Mouse (Mus musculus): ENCODE data around the gene Kcnh5. TPM values are rescaled to one million over a fixed set of nuclear protein-coding genes. Genes with fewer than 3 reads are reported as not detected.

Gene Kcnh5
- polyA plus RNA-seq (2015; fragmentation: Nextera tagmentation; extraction: Ambion mirVana): 0.66 and 0.92 TPM in 2 replicates

- Histone ChIP-seq H3K4me1 (peaks cover 22% of the 10 kb centered on the region), H3K9ac (peak within 1 kb of the TSS; percentile 26; the same call in 1 of the 2 replicates), H3K27ac (no peak within 1 kb of the TSS), H3K36me3 (no peaks in the 10 kb centered on the region), H3K4me3 (peak within 1 kb of the TSS; percentile 44), H3K27me3 (peaks cover 63% of the 10 kb centered on the region), H3K4me2 (peak within 1 kb of the TSS; percentile 77), H3K9me3 (no peaks in the 10 kb centered on the region)
- ATAC-seq (ENCODE audit: insufficient number of reproducible peaks, low FRiP score, low TSS enrichment, low read depth): 0 out of 2 replicates have a peak, but pooled peaks have one; percentile 44
- under 1% methylated on average over 47 of the region's 52 CpGs for WGBS
Observed at GRCm38 (mm10) chr12:75176691-75177645, at the start of gene Kcnh5. Gene Kcnh5 (minus strand): TSS chr12:75177332.

DNA sequence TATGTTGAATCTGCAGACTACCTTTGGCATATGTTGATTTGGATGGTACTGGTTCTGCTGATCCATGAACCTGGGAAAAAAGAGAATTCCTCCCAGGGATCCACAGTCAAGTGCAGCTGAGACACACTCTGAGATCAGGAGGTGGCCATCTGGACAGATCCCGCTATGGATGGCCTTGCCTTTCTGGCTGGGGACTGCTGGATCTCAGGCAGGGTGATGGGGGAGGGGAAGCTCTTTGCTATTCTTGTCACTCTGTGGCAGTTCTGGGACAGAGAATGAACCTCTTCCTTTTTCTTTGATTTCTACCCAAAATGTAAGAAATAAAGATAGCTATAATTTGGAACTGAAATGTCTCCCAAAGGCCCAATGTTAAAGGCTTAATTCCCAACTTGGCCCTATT lies 46.8 kb upstream of the Kcnh5 start:
- Histone ChIP-seq H3K9ac (no peak overlapping the region), H3K27me3 (no peaks in the 10 kb centered on the region), H3K27ac (no peak overlapping the region), H3K4me2 (no peak overlapping the region), H3K4me3 (no peak overlapping the region), H3K4me1 (no peaks in the 10 kb centered on the region), H3K9me3 (no peaks in the 10 kb centered on the region), H3K36me3 (no peaks in the 10 kb centered on the region)
- ATAC-seq (ENCODE audit: insufficient number of reproducible peaks, low FRiP score, low TSS enrichment, low read depth): no peak
- WGBS: 69% methylated on average over 1 of the region's 1 CpGs

DNA sequence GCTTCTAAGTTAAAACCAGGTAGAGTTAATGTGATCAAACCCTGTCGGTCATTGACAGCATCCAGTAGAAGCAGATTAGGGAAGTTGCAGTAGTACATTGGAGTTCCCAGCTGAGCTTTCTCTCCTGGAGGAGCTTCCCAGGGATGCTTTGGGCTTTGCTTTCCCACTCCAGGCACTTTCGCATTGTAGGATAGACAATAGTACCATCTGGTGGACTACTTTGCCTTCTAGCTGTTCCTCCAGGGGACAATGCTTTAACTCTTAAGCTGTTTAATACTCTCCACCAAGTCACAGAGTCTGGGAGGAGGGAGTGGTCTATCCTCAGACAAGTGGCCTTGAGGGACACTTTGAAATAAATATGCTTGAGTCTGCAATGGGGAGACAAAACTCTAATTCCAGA lies 12.3 kb upstream of the Kcnh5 start:
- Histone ChIP-seq H3K4me2 (no peak overlapping the region), H3K27ac (no peak overlapping the region), H3K27me3 (no peaks in the 10 kb centered on the region), H3K4me1 (no peaks in the 10 kb centered on the region), H3K9ac (no peak overlapping the region), H3K9me3 (no peaks in the 10 kb centered on the region), H3K4me3 (no peak overlapping the region), H3K36me3 (no peaks in the 10 kb centered on the region)
- ATAC-seq (ENCODE audit: insufficient number of reproducible peaks, low FRiP score, low TSS enrichment, low read depth): no peak
- WGBS: 70% methylated on average over 2 of the region's 2 CpGs

GRCm38 (mm10) chr12:75182646-75183045 lies 5.5 kb upstream of the Kcnh5 start:
- no peak for ATAC-seq (ENCODE audit: insufficient number of reproducible peaks, low FRiP score, low TSS enrichment, low read depth)
- 71% methylated on average over 7 of the region's 7 CpGs for WGBS

DNA sequence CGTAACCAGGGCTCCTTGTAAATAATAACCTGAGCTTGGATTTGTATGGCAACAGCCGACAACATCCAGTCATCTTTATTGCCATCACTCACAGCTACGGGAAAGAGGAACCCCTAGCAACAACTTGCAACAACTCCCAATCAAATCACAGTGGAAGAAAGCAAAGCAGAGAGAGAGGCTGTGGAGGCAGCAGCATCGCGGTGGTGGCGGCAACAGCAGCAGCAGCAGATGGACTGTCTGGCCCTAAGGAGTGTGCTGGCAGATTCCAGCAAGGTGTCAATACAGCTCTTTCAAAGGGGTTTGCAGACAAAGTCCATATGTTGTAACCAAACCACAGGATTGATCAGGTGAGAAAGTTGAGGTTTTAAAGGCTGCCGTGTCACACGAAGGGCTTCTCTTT lies 2.4 kb upstream of the Kcnh5 start:
- 20% methylated on average over 8 of the region's 8 CpGs for WGBS
- Histone ChIP-seq H3K9me3 (no peaks in the 10 kb centered on the region), H3K27ac (no peak overlapping the region), H3K4me1 (peaks cover 22% of the 10 kb centered on the region), H3K9ac (no peak overlapping the region), H3K27me3 (peaks cover 55% of the 10 kb centered on the region), H3K36me3 (no peaks in the 10 kb centered on the region), H3K4me3 (no peak overlapping the region), H3K4me2 (no peak overlapping the region)
- no peak for ATAC-seq (ENCODE audit: insufficient number of reproducible peaks, low FRiP score, low TSS enrichment, low read depth)

More at GRCm38 (mm10) chr12:75182646-75183045, 5.5 kb upstream of the Kcnh5 start:
- no peak overlapping the region for H3K4me2 ChIP-seq
- no peak overlapping the region for H3K27ac ChIP-seq
- no peaks in the 10 kb centered on the region for H3K9me3 ChIP-seq
- peaks cover 27% of the 10 kb centered on the region for H3K27me3 ChIP-seq
- no peaks in the 10 kb centered on the region for H3K36me3 ChIP-seq
- peaks cover 4% of the 10 kb centered on the region for H3K4me1 ChIP-seq
- H3K9ac ChIP-seq: no peak overlapping the region
- no peak overlapping the region for H3K4me3 ChIP-seq

DNA sequence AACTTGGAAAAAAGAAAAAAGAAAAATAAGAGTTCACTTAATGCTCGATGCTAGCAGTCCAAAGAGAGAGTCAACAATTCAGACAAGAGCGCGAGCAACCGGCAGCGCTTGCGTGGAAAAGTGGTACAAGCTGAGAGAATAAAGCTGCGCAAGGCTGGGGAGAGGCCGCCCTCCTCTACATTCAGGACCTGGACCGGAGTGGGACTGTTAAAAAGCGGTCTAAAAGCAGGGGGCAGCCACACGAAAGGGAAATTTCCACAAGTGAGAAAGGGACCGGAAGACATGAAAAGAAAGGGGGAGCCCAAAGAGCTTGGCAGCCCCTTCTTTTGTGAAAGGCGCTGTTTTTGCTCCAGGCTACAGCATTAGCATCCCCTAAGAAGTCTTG lies 506 bp upstream of the Kcnh5 start:
- H3K4me2 ChIP-seq: peak overlapping the region; percentile 77
- no peak overlapping the region for H3K9ac ChIP-seq
- ATAC-seq (ENCODE audit: insufficient number of reproducible peaks, low FRiP score, low TSS enrichment, low read depth): no peak
- H3K4me3 ChIP-seq: peak overlapping the region; percentile 44
- H3K36me3 ChIP-seq: no peaks in the 10 kb centered on the region
- no peak overlapping the region for H3K27ac ChIP-seq
- peaks cover 63% of the 10 kb centered on the region for H3K27me3 ChIP-seq
- no peaks in the 10 kb centered on the region for H3K9me3 ChIP-seq
- 2% methylated on average over 13 of the region's 13 CpGs for WGBS
- H3K4me1 ChIP-seq: peaks cover 22% of the 10 kb centered on the region

DNA sequence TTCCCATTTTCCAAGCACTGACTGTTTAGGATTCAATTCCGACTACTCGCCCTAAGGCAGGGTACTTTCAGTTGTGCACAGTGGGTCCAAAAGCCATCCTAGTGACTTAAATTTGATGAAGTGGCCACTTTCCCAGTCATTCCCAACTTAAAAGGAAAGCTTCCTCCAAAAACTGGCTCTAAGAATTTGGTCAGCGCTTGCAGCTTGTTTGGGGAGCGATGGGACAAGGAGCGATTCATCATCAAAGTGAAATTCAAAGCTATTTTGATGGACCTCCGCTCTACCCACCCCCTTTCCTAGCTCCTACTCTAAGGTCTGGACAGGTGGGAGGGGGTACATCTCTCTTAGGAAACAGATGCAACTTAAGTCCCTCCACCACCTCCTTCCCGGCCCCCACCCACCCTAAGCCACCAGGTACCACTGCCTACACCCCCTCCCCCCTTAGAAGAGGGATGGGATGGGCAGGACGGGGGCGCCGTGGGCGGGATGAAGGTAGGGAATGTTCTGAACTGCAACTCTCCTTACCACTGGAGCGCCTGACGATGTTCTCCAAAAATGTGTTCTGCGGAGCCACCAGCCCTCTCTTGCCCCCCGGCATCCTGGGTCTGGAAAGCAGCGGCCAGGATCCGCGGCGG lies 1.1 kb downstream of the Kcnh5 start:
- H3K9ac ChIP-seq: peak overlapping the region; percentile 26; the same call in 1 of the 2 replicates
- peaks cover 63% of the 10 kb centered on the region for H3K27me3 ChIP-seq
- 2% methylated on average over 19 of the region's 19 CpGs for WGBS
- peaks cover 22% of the 10 kb centered on the region for H3K4me1 ChIP-seq
- no peaks in the 10 kb centered on the region for H3K36me3 ChIP-seq
- H3K27ac ChIP-seq: no peak overlapping the region
- H3K4me2 ChIP-seq: peak overlapping the region; percentile 77
- peak overlapping the region; percentile 44 for H3K4me3 ChIP-seq
- no peaks in the 10 kb centered on the region for H3K9me3 ChIP-seq
- ATAC-seq (ENCODE audit: insufficient number of reproducible peaks, low FRiP score, low TSS enrichment, low read depth): no peak

- Histone ChIP-seq H3K4me1 (0 out of 2 replicates have a peak, but pooled peaks cover under 1% of the 10 kb centered on the region), H3K36me3 (no peaks in the 10 kb centered on the region), H3K4me3 (no peak overlapping the region), H3K27ac (no peak overlapping the region), H3K9ac (no peak overlapping the region), H3K27me3 (peaks cover 20% of the 10 kb centered on the region), H3K4me2 (no peak overlapping the region), H3K9me3 (no peaks in the 10 kb centered on the region)
- ATAC-seq (ENCODE audit: insufficient number of reproducible peaks, low FRiP score, low TSS enrichment, low read depth): no peak
- 34% methylated on average over 2 of the region's 2 CpGs for WGBS
Observed at GRCm38 (mm10) chr12:75170970-75171369, 6.2 kb downstream of the Kcnh5 start.

- no peaks in the 10 kb centered on the region for H3K27me3 ChIP-seq
- WGBS: 89% methylated on average over 2 of the region's 2 CpGs
- no peak overlapping the region for H3K9ac ChIP-seq
- no peaks in the 10 kb centered on the region for H3K9me3 ChIP-seq
- no peak overlapping the region for H3K4me3 ChIP-seq
- no peaks in the 10 kb centered on the region for H3K4me1 ChIP-seq
- no peak overlapping the region for H3K27ac ChIP-seq
- H3K4me2 ChIP-seq: no peak overlapping the region
- no peak for ATAC-seq (ENCODE audit: insufficient number of reproducible peaks, low FRiP score, low TSS enrichment, low read depth)
- H3K36me3 ChIP-seq: no peaks in the 10 kb centered on the region
Observed at GRCm38 (mm10) chr12:75153076-75153568, 24.0 kb downstream of the Kcnh5 start.

- WGBS: 70% methylated on average over 1 of the region's 1 CpGs
Observed at GRCm38 (mm10) chr12:75139792-75140191, 37.3 kb downstream of the Kcnh5 start.

DNA sequence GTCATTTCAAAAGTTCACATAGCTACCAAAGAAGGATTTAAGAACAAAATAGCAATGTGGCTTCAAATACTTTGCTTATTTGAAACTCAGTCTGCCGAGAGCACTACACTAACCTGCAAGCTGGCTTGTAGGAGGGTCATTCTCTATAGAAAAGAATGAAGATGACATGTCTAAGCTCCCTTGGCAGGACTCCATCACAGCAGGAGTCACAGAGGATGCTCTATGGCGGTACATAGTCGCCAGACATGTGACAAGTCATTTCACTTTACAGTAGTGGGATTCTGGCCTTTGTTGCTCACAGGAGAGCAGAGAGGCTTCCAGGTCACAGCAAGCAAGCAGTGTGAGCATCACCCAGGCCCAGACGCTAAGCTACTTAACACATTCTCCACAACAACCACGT lies 85.2 kb downstream of the Kcnh5 start:
- no peak overlapping the region for H3K4me3 ChIP-seq
- H3K36me3 ChIP-seq: no peaks in the 10 kb centered on the region
- no peak overlapping the region for H3K27ac ChIP-seq
- no peak overlapping the region for H3K4me2 ChIP-seq
- WGBS: 75% methylated on average over 5 of the region's 5 CpGs
- H3K27me3 ChIP-seq: no peaks in the 10 kb centered on the region
- no peaks in the 10 kb centered on the region for H3K9me3 ChIP-seq
- no peak overlapping the region for H3K9ac ChIP-seq
- no peaks in the 10 kb centered on the region for H3K4me1 ChIP-seq
- no peak for ATAC-seq (ENCODE audit: insufficient number of reproducible peaks, low FRiP score, low TSS enrichment, low read depth)

More at GRCm38 (mm10) chr12:75139792-75140191, 37.3 kb downstream of the Kcnh5 start:
- no peak overlapping the region for H3K4me2 ChIP-seq
- H3K9ac ChIP-seq: no peak overlapping the region
- no peak for ATAC-seq (ENCODE audit: insufficient number of reproducible peaks, low FRiP score, low TSS enrichment, low read depth)
- H3K27ac ChIP-seq: no peak overlapping the region
- H3K4me1 ChIP-seq: no peaks in the 10 kb centered on the region
- H3K36me3 ChIP-seq: no peaks in the 10 kb centered on the region
- no peaks in the 10 kb centered on the region for H3K9me3 ChIP-seq
- no peaks in the 10 kb centered on the region for H3K27me3 ChIP-seq
- H3K4me3 ChIP-seq: no peak overlapping the region

DNA sequence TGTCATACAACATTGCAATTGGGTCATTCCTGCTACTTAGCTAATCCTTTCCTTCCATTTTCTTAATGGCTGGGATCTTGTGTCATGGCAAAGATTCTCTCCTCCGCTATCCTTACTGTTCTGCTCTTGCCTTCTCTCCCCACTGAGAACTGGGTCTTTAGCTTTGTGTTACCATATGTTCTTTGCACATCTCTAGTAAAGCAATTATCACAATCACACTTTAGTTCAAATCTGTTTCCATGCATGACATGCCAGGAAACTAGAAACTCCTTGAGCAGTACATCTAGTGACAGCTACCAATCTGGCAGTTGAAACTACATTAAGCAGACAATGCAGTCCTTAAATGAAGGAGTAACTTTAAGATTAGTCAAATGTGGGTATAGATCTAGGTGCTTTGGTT lies 86.2 kb downstream of the Kcnh5 start:
- Histone ChIP-seq H3K4me2 (no peak overlapping the region), H3K4me3 (no peak overlapping the region), H3K4me1 (no peaks in the 10 kb centered on the region), H3K27ac (no peak overlapping the region), H3K36me3 (no peaks in the 10 kb centered on the region), H3K9ac (no peak overlapping the region), H3K9me3 (no peaks in the 10 kb centered on the region), H3K27me3 (no peaks in the 10 kb centered on the region)
- WGBS: 92% methylated on average over 1 of the region's 1 CpGs
- no peak for ATAC-seq (ENCODE audit: insufficient number of reproducible peaks, low FRiP score, low TSS enrichment, low read depth)
